Mouse (Mus musculus): ENCODE results near the gene Edem3. TPM values are rescaled to one million over a fixed set of nuclear protein-coding genes. Genes with fewer than 3 reads are reported as not detected.
"Not testable (repeated sequence)": the region's sequence is repeated elsewhere in the genome, so short reads cannot be mapped to it uniquely, and the experiment has no call there.

The Edem3 gene
- polyA plus RNA-seq, 1 experiment from 2014 or later = 17.4 TPM

DNA sequence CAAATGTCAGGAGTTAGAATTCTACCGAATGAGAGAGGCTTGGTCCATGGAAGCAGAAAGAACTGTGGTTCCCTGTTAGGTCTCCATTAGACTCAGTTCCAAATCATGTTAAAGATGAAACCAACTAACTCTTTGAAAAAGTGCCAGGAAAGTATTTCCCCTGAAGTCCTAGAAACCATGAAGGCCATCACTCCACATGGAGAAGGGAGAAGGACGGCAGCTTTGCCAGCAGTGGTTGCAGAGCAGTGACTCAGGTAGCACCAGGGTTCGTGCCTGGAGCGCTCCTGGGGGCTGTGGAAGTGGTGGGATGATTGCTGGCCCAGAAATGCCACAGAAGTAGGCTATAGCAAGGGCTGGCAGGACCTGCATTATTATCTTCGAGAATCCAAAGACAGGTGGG is 31.2 kb downstream of the Edem3 start:
- no peaks in the 10 kb centered on the region for H3K27me3 ChIP-seq (ENCODE audit: low read depth, poor library complexity, severe bottlenecking)
- no peak for DNase-seq (ENCODE audit: low spot score)
- no peak overlapping the region for H3K4me3 ChIP-seq
- 87% methylated on average over 5 of the region's 5 CpGs for WGBS
- H3K4me1 ChIP-seq = no peaks in the 10 kb centered on the region
- H3K9me3 ChIP-seq (replicated peaks) = no peaks in the 10 kb centered on the region
- H3K36me3 ChIP-seq = peaks cover 30% of the 10 kb centered on the region
- no peak overlapping the region for H3K27ac ChIP-seq

- no peak for DNase-seq (ENCODE audit: low spot score)
- no peaks in the 10 kb centered on the region for H3K4me1 ChIP-seq
- H3K27ac ChIP-seq = no peak overlapping the region
- peaks cover 29% of the 10 kb centered on the region for H3K36me3 ChIP-seq
- no peak overlapping the region for H3K4me3 ChIP-seq
- no peaks in the 10 kb centered on the region for H3K27me3 ChIP-seq (ENCODE audit: low read depth, poor library complexity, severe bottlenecking)
- no peaks in the 10 kb centered on the region for H3K9me3 ChIP-seq (replicated peaks)
- 94% methylated on average over 4 of the region's 4 CpGs for WGBS
Observed at GRCm38 (mm10) chr1:151789136-151789535, 34.0 kb downstream of the Edem3 start.

- H3K27ac ChIP-seq; H3K27me3 ChIP-seq (ENCODE audit: low read depth, poor library complexity, severe bottlenecking); H3K4me3 ChIP-seq; H3K4me1 ChIP-seq; DNase-seq (ENCODE audit: low spot score); H3K9me3 ChIP-seq (replicated peaks): not testable (repeated sequence)
- 91% methylated on average over 8 of the region's 8 CpGs for WGBS
- peaks cover 32% of the 10 kb centered on the region for H3K36me3 ChIP-seq
Observed at GRCm38 (mm10) chr1:151792076-151792475, 36.9 kb downstream of the Edem3 start.

DNA sequence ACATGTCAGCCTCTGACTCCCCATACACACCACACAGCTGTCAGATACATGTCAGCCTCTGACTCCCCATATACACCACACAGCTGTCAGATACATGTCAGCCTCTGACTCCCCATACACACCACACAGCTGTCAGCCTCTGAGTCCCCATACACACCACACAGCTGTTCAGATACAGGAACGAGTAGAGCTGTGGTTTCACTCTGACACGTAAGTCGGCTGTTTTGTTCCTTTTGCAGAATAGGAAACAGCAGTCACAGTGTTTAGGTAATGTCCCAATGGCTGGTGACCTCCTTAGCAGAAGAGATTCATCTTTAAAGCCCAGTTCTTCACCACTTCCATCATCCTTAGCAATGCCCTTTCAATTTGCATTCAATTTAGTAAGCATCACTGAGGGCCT is 47.6 kb downstream of the Edem3 start:
- not testable (repeated sequence) for H3K27ac ChIP-seq; DNase-seq (ENCODE audit: low spot score); H3K9me3 ChIP-seq (replicated peaks); H3K27me3 ChIP-seq (ENCODE audit: low read depth, poor library complexity, severe bottlenecking); H3K4me1 ChIP-seq; H3K4me3 ChIP-seq
- WGBS = 87% methylated on average over 3 of the region's 3 CpGs
- H3K36me3 ChIP-seq = peaks cover 52% of the 10 kb centered on the region

DNA sequence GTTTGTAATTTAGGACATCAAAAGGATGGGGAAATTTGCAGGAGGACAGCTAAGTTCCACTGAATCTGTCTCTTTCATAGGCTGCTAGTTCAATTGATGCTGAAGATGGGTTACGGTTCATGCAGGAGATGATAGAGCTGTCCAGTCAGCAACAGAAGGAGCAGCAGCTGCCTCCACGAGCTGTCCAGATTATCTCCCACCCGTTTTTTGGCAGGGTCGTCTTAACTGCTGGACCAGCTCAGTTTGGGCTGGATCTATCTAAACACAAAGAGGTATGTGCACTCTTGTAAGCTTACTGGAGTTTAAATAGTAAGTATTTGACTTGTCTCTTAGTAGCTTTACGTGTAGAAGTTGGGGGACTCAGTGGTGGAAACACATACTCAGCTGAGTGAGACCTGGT is 52.1 kb downstream of the Edem3 start:
- no peaks in the 10 kb centered on the region for H3K4me1 ChIP-seq
- H3K27ac ChIP-seq = no peak overlapping the region
- no peak overlapping the region for H3K4me3 ChIP-seq
- peaks cover 61% of the 10 kb centered on the region for H3K36me3 ChIP-seq
- DNase-seq (ENCODE audit: low spot score) = no peak
- H3K9me3 ChIP-seq (replicated peaks) = no peaks in the 10 kb centered on the region
- H3K27me3 ChIP-seq (ENCODE audit: low read depth, poor library complexity, severe bottlenecking) = no peaks in the 10 kb centered on the region
- WGBS = 93% methylated on average over 5 of the region's 5 CpGs

- 88% methylated on average over 7 of the region's 7 CpGs for WGBS
- DNase-seq (ENCODE audit: low spot score) = no peak
- Histone ChIP-seq H3K9me3 (replicated peaks) (no peaks in the 10 kb centered on the region), H3K27ac (no peak overlapping the region), H3K27me3 (ENCODE audit: low read depth, poor library complexity, severe bottlenecking) (no peaks in the 10 kb centered on the region), H3K36me3 (peaks cover 65% of the 10 kb centered on the region), H3K4me1 (no peaks in the 10 kb centered on the region), H3K4me3 (no peak overlapping the region)
Observed at GRCm38 (mm10) chr1:151810628-151811421, 55.7 kb downstream of the Edem3 start.

DNA sequence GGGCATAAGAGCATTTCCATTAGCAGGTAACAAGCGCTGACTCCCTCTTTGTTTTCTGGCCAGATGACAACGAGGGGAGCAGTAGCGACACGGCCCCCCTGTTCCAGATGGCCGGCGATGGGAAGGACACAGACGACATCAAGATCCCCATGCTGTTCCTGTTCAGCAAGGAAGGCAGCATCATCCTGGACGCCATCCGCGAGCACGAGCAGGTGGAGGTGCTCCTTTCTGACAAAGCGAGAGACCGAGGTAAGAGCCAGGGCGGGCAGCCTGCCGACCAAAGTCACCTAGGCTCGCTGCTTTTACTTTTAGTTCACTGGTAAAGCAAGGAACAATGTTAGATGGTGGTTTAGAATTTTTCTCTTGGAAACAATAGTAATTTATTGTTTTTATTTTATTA is 56.3 kb downstream of the Edem3 start:
- Histone ChIP-seq H3K9me3 (replicated peaks) (no peaks in the 10 kb centered on the region), H3K27me3 (ENCODE audit: low read depth, poor library complexity, severe bottlenecking) (no peaks in the 10 kb centered on the region), H3K4me3 (no peak overlapping the region), H3K27ac (no peak overlapping the region), H3K36me3 (peaks cover 67% of the 10 kb centered on the region), H3K4me1 (no peaks in the 10 kb centered on the region)
- 94% methylated on average over 16 of the region's 16 CpGs for WGBS
- no peak for DNase-seq (ENCODE audit: low spot score)

GRCm38 (mm10) chr1:151812004-151812712 is 57.0 kb downstream of the Edem3 start:
- Histone ChIP-seq H3K9me3 (replicated peaks) (no peaks in the 10 kb centered on the region), H3K4me3 (no peak overlapping the region), H3K27me3 (ENCODE audit: low read depth, poor library complexity, severe bottlenecking) (no peaks in the 10 kb centered on the region), H3K36me3 (peaks cover 67% of the 10 kb centered on the region), H3K27ac (no peak overlapping the region), H3K4me1 (no peaks in the 10 kb centered on the region)
- 94% methylated on average over 13 of the region's 13 CpGs for WGBS
- no peak for DNase-seq (ENCODE audit: low spot score)

DNA sequence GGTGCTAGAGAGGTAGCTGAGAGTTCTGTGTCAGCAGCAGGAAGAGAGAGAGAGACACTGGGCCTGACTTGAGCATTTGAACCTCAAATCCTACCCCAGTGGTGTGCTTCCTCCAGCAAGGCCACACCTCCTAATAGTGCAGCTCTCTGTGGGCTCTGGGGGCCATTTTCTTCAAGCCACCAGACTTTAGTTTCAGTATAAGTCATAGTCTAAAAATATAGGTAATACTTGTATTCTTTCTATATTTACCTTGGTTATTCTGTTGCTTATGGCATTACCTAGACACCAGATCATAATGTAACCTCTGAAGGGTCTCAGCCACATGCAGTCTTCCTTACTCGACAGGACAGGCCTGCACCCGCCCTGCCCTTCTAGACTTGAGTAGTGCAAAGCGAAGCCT is 60.9 kb downstream of the Edem3 start:
- 92% methylated on average over 3 of the region's 3 CpGs for WGBS
- DNase-seq (ENCODE audit: low spot score) = no peak

GRCm38 (mm10) chr1:151819190-151819589 is 64.0 kb downstream of the Edem3 start:
- Histone ChIP-seq H3K36me3 (peaks cover 40% of the 10 kb centered on the region), H3K27me3 (ENCODE audit: low read depth, poor library complexity, severe bottlenecking) (no peaks in the 10 kb centered on the region), H3K4me1 (no peaks in the 10 kb centered on the region), H3K27ac (no peak overlapping the region), H3K9me3 (replicated peaks) (no peaks in the 10 kb centered on the region), H3K4me3 (no peak overlapping the region)
- DNase-seq (ENCODE audit: low spot score) = no peak
- WGBS = 91% methylated on average over 7 of the region's 7 CpGs

More for the DNA sequence above, 60.9 kb downstream of the Edem3 start:
- Histone ChIP-seq H3K4me1 (no peaks in the 10 kb centered on the region), H3K36me3 (peaks cover 59% of the 10 kb centered on the region), H3K4me3 (no peak overlapping the region), H3K27ac (no peak overlapping the region), H3K9me3 (replicated peaks) (no peaks in the 10 kb centered on the region), H3K27me3 (ENCODE audit: low read depth, poor library complexity, severe bottlenecking) (no peaks in the 10 kb centered on the region)

DNA sequence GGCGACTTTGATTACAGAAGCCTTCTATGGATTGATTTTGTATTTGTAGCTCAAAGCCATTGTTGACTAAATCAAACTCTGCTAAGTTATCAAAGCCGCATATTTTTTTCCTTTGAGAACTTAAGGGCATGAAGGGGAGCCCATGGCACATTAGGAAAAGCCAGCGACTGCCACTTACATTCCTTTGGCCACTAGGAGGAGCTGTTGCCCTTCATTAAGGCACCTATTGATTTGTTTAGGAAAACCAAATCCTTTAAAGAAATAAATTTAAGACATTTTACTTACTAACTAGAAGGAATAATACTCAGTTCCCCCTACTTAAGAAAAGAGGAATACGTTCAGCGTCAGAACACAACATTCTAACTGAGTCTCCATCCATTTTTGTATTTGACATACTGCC is 65.3 kb downstream of the Edem3 start:
- WGBS = 33% methylated on average over 5 of the region's 5 CpGs
- Histone ChIP-seq H3K27me3 (ENCODE audit: low read depth, poor library complexity, severe bottlenecking) (no peaks in the 10 kb centered on the region), H3K9me3 (replicated peaks) (no peaks in the 10 kb centered on the region), H3K4me3 (no peak overlapping the region), H3K36me3 (peaks cover 32% of the 10 kb centered on the region), H3K27ac (no peak overlapping the region), H3K4me1 (no peaks in the 10 kb centered on the region)
- peak; percentile 66 for DNase-seq (ENCODE audit: low spot score)

GRCm38 (mm10) chr1:151825065-151825464 is 69.9 kb downstream of the Edem3 start:
- DNase-seq (ENCODE audit: low spot score) = no peak
- H3K9me3 ChIP-seq (replicated peaks) = no peaks in the 10 kb centered on the region
- H3K27me3 ChIP-seq (ENCODE audit: low read depth, poor library complexity, severe bottlenecking) = no peaks in the 10 kb centered on the region
- no peaks in the 10 kb centered on the region for H3K4me1 ChIP-seq
- no peaks in the 10 kb centered on the region for H3K36me3 ChIP-seq
- H3K27ac ChIP-seq = no peak overlapping the region
- no peak overlapping the region for H3K4me3 ChIP-seq
- 92% methylated on average over 7 of the region's 7 CpGs for WGBS

DNA sequence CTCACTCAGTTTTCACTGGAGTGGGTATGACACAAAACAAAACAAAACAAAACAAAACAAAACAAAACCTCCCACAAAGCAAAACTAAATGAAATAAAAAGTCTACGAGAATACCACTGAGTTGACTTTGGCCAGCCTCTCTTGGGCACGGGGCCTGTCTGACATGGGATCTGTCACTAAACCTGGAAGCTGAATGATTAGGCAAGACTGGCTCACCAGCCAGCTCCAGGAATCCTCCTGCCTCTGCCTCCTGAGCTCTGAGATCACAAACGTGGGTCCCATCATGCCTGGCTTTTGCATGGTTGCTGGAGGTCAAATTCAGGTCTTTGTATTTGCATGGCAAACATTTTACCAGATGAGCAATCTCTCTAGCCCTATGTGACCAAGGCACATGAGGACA is 76.6 kb downstream of the Edem3 start:
- no peaks in the 10 kb centered on the region for H3K4me1 ChIP-seq
- DNase-seq (ENCODE audit: low spot score) = no peak
- no peak overlapping the region for H3K4me3 ChIP-seq
- H3K27me3 ChIP-seq (ENCODE audit: low read depth, poor library complexity, severe bottlenecking) = no peaks in the 10 kb centered on the region
- no peak overlapping the region for H3K27ac ChIP-seq
- no peaks in the 10 kb centered on the region for H3K36me3 ChIP-seq
- 86% methylated on average over 3 of the region's 3 CpGs for WGBS
- H3K9me3 ChIP-seq (replicated peaks) = 0 out of 2 replicates have a peak, but pooled peaks cover 3% of the 10 kb centered on the region

Measured in limb, embryonic 10.5 days (tissue).